Mouse (Mus musculus): ENCODE measurements around the gene Tmem106b. TPM values are rescaled to one million over a fixed set of nuclear protein-coding genes. Genes with fewer than 3 reads are reported as not detected.

The Tmem106b gene
- 38.7 and 43.3 TPM in 2 replicates for polyA plus RNA-seq (2015; fragmentation: Nextera tagmentation; extraction: Ambion mirVana)

DNA sequence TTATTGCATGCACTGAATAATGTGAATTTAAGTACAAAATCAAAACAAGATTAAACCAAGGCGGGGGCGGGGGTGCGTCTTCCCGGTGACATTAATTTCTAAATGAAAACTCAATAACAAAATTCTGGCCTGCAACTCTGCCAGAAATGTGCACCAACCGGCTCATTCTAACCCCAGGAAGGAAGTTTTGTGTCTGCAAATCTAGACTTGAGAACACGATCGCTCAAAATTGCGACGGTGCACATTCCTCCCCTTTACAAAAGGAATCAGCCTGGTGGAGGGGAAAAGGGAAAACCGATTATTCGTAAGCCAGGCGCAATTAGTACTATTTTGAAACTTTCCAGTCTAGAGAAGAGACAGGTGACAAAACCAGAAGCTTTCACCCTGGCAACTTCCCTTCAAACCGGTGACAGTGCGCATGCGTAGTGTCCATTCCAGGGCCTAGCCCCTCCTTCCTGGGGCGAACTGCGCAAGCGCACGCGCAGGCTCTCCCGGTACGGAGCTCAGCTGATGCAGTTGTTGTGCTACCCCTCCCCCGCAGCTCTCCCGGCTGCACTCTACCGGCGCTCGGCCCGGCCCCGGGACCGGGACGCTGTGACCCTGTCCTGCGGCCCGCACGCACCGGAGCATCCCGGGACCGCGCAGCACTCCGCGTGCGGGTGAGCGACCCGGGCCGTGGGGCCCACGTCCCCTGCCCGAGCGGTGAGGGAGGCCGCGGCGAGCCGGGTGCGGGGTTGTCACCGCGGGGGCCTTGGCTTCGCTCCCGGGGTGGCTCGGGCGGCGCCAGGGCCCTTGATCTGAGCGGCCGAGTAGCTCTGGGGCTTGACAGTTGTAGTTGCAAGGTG lies at the start of gene Tmem106b:
Gene Tmem106b, plus strand, starts transcription at position 458 of the 845 bp plus-strand sequence.

Other genes starting within 250 kb of the Tmem106b start
- 0.11 and 0.15 TPM in 2 replicates for gene Vwde, start 155.2 kb downstream of the Tmem106b start, polyA plus RNA-seq (2015; fragmentation: Nextera tagmentation; extraction: Ambion mirVana)

Data from neural tube, postnatal 0 days (tissue).